Mouse (Mus musculus) WW6 (cell line): ENCODE measurements around the gene Dtx2.
"Not testable (repeated sequence)": the region's sequence is repeated elsewhere in the genome, so short reads cannot be mapped to it uniquely, and the experiment has no call there.

Source experiments
- DNase-seq: peaks from one replicate; pipeline ENCODE4 v3.0.0-alpha.2; 2013; ENCODE audit warnings: low read depth, low spot score

Gene Dtx2

DNA sequence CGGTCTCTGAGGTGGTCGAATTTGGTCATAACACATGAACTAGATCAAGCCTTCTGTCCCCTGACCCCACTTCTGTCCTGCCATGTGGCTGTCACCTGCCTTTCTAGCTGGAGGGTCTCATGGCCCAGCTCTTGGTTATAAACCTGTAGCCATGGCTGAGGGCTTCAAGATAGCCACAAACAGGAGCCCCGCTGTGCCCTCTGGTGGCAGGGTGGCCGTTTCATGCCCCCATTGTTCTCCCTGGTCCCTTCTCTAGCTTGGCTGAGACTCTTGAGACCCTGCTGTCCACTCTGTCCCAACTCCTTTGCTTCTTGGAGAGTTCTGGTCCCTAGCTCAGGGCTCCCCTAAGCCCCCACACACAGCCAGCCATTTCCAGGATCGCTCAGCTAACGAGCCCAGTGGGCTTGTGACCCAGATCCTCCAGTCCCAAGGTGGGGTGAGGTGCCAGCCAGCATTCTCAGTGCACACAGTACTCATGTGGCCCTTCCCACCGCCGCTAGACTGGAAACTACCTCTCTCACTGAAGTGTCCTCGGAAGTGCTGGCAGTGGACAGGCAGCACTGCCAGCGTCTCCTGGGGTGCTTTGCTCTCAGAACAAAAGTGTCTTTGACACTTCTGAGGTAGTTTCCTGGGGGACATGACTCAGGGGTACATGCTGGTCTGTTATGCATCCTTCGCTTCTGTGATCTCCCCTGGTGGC, 33.2 kb downstream of the Dtx2 start:
- DNase-seq: no peak

- DNase-seq: no peak
Observed at GRCm38 (mm10) chr5:136034868-136035267, 40.3 kb downstream of the Dtx2 start.

GRCm38 (mm10) chr5:136035285-136035684, 40.7 kb downstream of the Dtx2 start:
- DNase-seq: no peak

DNA sequence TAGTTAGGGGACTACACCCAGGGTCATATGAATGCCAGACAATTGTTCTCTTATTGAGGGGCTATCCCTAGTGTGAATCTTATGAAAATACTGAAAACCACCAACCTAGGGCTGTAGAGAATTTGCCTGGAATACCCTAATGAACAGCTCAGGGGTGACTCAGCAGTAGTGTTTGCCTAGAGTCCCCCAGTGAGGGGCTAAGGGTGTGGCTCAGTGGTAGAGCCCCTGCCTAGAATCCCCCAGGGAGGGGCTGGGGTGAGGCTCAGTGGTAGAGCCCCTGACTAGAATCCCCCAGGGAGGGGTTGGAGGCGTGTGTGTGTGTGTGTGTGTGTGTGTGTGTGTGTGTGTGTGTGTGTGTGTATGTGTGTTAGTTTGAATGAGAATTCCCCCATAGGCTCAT, 42.1 kb downstream of the Dtx2 start:
- no peak for DNase-seq

GRCm38 (mm10) chr5:136038258-136039214, 43.9 kb downstream of the Dtx2 start, which contains the start of gene Upk3b:
Upk3b (plus strand) TSS chr5:136038496.
- DNase-seq: no peak

- no peak for DNase-seq
Observed at GRCm38 (mm10) chr5:136040210-136040609, 45.6 kb downstream of the Dtx2 start.

DNA sequence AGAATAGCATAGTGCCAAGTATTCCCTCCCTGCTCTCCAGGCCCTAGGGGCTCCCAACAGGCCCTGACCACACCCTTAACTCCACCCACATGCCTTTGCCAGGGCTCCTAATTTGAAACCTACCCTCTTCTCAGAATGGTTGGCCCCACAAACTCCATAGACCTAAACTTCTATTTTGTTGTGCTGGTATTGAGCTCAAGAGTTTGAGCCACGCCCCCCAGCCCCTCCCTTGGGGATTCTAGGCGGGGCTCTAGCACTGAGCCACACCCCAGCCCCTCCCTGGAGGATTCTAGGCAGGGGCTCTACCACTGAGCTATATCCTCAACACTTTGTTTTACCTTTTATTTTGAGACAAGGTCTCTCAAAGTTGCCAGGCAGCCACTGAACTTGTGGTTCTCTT, 46.7 kb downstream of the Dtx2 start:
- DNase-seq: no peak

GRCm38 (mm10) chr5:136041666-136042065, 47.1 kb downstream of the Dtx2 start:
- DNase-seq: no peak

GRCm38 (mm10) chr5:136044865-136045264, 50.3 kb downstream of the Dtx2 start:
- no peak for DNase-seq

GRCm38 (mm10) chr5:136045408-136045807, 50.8 kb downstream of the Dtx2 start:
- no peak for DNase-seq

DNA sequence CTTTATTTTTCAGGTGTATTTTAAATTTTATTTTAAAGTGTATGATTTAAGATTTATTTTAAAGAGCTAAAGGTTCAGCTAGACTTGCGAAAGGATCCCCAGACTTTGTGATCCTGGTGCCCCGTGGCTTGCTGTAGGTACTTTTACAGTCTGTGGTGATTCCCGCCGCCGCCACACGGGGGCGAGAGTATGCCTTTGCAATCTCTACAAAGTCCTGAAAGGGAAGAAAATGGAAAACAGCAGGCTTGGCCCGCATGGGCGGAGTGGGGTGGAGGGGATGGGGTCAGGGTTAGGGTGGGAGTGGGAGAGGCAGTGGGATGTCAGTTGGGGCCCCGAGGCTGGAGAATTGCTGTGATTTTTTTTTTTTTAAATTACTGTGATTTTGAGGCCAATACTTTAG, 51.4 kb downstream of the Dtx2 start:
- no peak for DNase-seq

DNA sequence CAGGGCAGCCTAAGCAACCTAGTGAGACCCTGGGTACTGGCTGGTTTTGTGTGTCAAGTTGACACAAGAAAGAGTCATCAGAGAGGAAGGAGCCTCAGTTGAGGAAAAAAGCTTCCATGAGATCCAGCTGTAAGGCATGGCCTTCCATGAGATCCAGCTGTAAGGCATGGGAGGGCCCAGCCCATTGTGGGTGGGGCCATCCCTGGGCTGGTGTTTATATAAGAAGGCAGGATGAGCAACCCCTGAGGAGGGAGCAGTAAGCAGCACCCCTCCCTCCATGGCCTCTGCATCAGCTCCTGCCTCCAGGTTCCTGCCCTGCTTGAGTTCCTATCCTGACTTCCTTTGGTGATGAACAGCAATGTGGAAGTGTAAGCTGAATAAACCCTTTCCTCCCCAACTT, 53.9 kb downstream of the Dtx2 start:
- not testable (repeated sequence) for DNase-seq

GRCm38 (mm10) chr5:136049926-136050325, 55.3 kb downstream of the Dtx2 start:
- DNase-seq: no peak

DNA sequence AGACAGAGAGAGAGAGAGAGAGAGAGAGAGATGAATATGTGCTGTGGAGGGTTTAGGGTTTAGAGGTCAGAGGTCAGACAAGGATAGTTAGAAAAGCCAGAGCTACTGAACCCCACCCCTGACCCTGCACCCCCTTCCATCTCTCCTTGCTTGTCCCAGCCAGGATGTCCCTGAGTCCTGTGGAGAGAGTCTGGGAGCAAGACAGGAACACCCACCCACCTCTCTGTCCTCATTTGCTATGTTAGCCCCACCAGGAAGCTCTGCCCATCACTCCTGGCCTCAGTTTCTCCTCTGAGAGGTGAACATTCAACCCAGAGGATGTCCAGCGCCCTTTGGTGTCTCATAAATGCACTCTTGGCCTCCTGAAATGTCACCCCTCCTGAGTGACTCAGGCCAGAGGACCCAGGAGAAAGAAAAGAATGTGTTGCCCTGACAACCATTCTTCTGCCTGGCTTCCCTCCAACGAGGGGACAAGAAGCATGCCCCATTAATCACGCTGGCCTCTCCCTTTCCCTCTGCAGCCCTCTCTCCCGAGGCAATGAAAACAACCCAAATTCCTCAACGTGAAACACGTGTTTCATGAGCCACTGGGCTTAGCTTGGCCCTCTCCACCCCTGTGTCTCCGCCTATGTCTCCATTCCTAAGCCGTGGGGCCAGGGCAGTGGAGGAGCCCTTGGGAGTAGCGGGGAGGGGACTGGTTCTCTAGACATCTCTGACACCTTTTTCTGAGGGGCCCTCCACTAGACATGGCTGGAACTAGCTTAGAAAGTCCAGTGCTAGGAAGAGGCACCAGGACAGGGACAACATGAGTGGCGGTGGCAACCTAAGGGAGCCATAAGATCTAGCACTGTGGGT, 56.9 kb downstream of the Dtx2 start:
- DNase-seq: no peak

DNA sequence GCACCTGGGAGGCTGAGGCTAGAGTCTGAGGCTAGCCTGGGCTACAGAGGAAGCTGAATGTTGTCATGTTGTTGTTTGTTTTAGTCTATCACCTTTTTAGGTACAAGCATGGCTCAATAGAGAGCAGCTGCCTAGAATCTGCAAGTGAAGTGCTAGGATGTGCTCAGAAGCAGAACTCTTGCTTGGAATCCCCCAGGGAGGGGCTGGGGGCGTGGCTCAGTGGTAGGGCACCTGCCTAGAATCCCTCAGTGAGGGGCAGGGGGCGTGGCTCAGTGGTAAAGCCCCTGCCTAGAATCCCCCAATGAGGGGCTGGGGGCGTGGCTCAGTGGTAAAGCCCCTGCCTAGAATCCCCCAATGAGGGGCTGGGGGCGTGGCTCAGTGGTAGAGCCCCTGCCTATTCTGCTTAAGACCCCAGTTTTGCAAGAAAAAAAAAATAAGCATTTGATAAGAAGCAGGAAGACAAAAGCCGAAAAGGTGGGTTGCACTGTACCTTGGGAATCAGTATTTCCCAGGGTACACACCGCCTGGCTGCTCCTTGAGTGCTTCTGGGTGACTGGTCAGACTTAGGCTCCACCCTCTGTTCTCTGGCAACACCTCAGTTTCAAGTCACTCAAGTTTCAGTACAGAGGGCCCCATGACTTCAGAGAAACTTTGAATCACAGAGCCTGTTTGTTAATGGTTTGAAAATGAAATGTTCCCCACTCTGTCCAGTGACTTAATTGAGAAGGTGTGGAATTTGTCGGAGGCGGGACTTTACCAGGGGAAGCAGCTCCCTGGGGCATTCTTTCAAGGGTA, 58.5 kb downstream of the Dtx2 start:
- DNase-seq: no peak

GRCm38 (mm10) chr5:136054301-136055077, 59.9 kb downstream of the Dtx2 start, which contains the start of gene Upk3bl:
Upk3bl (plus strand) TSS chr5:136054492.
- no peak for DNase-seq

DNA sequence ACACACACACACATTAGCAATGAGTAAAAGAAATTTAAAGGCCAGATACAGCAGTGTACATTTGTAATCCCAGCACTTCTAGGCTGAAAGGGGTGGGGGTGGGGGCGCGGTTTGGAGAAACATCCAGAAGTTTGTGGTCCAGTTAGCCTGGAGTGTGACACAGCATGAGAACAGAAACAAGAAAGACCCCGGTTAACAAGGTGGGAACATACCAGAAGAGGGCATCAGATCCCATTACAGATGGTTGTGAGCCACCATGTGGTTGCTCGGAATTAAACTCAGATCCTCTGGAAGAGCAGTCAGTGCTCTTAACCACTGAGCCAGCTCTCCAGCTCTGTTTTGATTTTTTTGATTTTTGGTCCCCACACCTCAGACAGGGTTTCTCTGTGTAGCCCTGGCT, 61.5 kb downstream of the Dtx2 start:
- no peak for DNase-seq

DNA sequence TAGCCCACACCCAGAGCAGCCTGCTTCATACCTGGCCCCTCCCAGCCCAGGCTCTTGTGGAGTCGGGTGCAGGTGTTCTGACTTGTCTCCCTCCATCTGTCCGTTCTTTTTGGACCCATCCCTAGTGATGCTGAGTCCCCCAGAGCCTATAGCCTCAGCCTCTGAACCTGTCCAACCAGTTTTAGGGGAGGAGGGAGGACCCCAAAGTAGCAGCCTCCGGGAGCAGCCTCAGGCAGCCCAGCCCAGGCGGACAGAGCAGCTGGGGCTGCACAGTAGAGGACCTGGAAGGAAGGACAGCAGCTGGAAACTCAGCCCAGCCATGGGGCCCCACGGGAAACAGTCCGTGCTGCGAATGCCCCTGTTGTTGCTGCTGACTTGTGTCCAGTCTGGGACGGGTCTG, 62.5 kb downstream of the Dtx2 start:
- DNase-seq: no peak

GRCm38 (mm10) chr5:136061567-136061966, 67.0 kb downstream of the Dtx2 start:
- DNase-seq: no peak

DNA sequence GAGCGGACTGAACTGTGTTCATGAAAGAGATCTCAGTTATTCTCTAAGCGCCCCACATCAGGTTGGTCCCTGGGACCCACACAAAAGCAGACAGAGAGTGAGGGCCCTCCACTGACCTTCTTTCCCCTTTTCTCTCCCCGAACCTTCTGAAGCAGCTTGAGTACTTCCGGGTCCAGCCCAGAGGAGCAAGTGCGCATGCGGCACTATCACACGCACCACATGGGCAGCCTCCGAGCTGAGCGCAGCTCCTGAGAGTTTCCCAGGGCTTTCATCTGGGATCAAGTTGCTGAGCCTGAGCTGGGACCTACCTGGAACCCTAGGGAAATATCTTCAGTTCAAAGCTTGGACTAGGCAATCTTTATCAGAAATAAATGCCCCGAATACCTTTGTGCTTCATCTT, 69.3 kb downstream of the Dtx2 start:
- DNase-seq: no peak
